Mouse (Mus musculus) neutrophil, adult 5-6 weeks (primary cell): Measurements from ENCODE around the gene Arhgap15. TPM values are rescaled to one million over a fixed set of nuclear protein-coding genes. Genes with fewer than 3 reads are reported as not detected.
A peak's percentile ranks its signal among the peaks of the same experiment; 100 is the strongest.

ENCODE experiments used
- ATAC-seq: fragments of 151-379, 151-347 bp; 2 replicates; pipeline ENCODE4 v1.8.0; 2017; ENCODE audit warnings: mild to moderate bottlenecking, moderate TSS enrichment; ENCODE audit not compliant: insufficient number of reproducible peaks, poor library complexity, low FRiP score, severe bottlenecking; ENCODE audit errors: extremely low read depth
- total RNA-seq: library from RNA; stranded (forward); fragments of 200-1000 nt; gene quantifications from 2 replicates; pipeline ENCODE4 v1.2.3, GENCODE M21; 2017

The Arhgap15 gene
- total RNA-seq, 1 experiment from 2014 or later = 275 TPM

- no peak for ATAC-seq
Measured at GRCm38 (mm10) chr2:43769850-43770570, 21.4 kb downstream of the Arhgap15 start.

- peak; percentile 96 for ATAC-seq
Measured at GRCm38 (mm10) chr2:43772640-43773039, 24.0 kb downstream of the Arhgap15 start.

- no peak for ATAC-seq
Measured at GRCm38 (mm10) chr2:43782157-43782556, 33.5 kb downstream of the Arhgap15 start.

- no peak for ATAC-seq
Measured at GRCm38 (mm10) chr2:43783759-43784735, 35.4 kb downstream of the Arhgap15 start.

GRCm38 (mm10) chr2:43786101-43786500 is 37.5 kb downstream of the Arhgap15 start:
- ATAC-seq = no peak

- no peak for ATAC-seq
Measured at GRCm38 (mm10) chr2:43787141-43787540, 38.5 kb downstream of the Arhgap15 start.

- no peak for ATAC-seq
Measured at GRCm38 (mm10) chr2:43788484-43788883, 39.9 kb downstream of the Arhgap15 start.

GRCm38 (mm10) chr2:43790049-43790693 is 41.5 kb downstream of the Arhgap15 start:
- ATAC-seq = no peak

GRCm38 (mm10) chr2:43791575-43791974 is 43.0 kb downstream of the Arhgap15 start:
- no peak for ATAC-seq

- ATAC-seq = no peak
Measured at GRCm38 (mm10) chr2:43793105-43793504, 44.5 kb downstream of the Arhgap15 start.

- no peak for ATAC-seq
Measured at GRCm38 (mm10) chr2:43794700-43795099, 46.1 kb downstream of the Arhgap15 start.

GRCm38 (mm10) chr2:43796448-43796847 is 47.8 kb downstream of the Arhgap15 start:
- ATAC-seq = no peak

GRCm38 (mm10) chr2:43805960-43806744 is 57.5 kb downstream of the Arhgap15 start:
- ATAC-seq = no peak

- no peak for ATAC-seq
Measured at GRCm38 (mm10) chr2:43815896-43816787, 67.5 kb downstream of the Arhgap15 start.

GRCm38 (mm10) chr2:43816788-43817581 is 68.4 kb downstream of the Arhgap15 start:
- no peak for ATAC-seq

- no peak for ATAC-seq
Measured at GRCm38 (mm10) chr2:43835931-43836330, 87.3 kb downstream of the Arhgap15 start.

GRCm38 (mm10) chr2:43841644-43842043 is 93.0 kb downstream of the Arhgap15 start:
- ATAC-seq = no peak
